Mouse (Mus musculus) spleen, adult 12 weeks (tissue): ENCODE measurements around the gene Crybb1.

Experiments used
- DNase-seq: peaks from one replicate; pipeline ENCODE4 v3.0.0; 2022; ENCODE audit warnings: low spot score

Gene Crybb1

DNA sequence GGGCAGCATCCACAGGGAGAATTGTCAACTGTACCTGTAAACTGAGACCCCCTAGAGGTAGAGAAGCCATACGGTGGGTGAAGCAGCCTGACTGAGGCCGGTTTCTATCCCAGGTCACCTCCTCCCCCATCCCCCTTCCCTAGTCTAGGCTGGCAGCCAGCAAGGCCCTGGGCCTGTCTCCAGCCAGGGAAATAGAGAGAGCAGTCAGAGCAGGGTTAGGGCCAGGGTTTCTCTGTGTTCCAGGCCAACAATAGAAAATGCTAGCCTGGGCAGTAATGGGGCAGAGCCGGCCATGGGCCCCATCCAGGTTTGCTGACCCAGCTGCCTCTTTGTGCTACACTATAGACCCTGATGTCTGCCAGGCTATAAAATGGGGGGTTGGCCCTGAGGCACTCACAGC is at the start of gene Crybb1:
Gene Crybb1, plus strand, starts transcription at position 390 of the 400 bp plus-strand sequence.
- no peak for DNase-seq

DNA sequence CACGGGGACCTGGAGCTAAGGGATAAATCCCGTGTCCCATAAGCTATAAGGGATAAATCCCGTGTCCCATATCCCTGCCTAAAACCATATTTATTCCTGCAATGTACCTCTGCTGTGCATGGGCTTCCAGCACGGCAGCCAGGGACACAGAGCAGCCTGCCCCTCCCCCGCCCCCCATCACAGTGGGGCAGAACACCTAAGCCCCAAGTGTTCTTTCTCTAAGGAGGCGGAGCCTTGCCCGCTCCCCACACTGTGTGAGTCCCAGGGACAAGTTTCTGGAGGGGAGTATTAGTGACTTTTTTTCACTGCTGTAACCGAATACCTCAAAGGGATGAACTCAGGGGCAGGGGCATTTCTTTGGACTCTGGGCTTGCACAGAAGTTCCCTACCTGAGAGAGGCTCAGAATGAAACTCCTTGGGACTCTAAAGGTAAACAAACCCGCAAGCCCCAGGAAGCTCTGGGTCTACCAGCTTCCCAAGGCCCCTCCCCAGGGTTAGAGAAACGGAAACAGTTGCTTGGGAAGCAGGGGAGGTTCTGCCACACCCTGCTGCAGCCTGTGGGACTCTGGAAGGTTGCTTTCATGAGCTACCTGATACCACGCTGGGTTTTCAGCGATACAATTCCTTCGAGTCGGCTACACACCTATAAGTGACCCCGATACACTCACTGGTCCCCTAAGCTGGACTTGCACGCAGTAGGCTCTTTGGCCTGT is 48.9 kb upstream of the Crybb1 start:
- DNase-seq: no peak

DNA sequence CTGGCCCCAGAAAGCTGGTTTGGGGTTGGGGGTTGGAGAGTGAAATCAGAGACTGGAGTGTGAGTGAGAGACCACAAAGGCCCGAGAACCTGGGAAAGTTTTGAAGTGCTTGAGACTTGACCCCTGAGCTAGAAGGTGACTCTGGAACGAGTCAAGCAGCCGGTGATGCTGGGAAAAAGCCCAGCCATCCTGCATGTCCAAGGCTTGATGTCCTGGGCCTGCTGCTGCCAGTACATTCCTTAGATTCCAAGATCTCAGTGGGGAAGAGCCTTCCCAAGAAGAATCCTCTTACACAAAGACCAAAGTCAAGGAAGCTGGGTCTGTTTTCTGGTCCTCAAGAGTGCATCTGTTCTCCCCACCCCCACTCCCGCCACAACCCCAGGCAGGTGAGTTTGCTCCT is 47.3 kb upstream of the Crybb1 start:
- no peak for DNase-seq

DNA sequence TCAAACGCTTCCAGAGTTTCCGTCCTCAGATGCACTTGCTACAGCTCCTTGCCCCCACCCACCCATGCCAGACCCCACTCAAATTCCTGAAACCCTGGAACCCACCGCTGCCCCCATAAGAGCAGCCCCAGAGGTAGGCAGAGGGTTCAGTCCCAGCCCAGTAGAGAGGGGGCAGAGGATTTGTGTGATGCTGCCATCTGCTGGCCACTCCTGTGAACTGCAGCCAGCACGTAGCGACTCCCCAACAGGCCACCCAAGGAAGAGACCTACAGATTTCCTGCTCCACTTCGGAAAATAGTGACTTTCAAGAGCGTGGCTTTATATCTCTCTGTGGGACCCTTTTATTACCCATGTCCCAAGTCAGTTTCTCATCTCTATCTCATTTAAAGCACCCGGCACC is 45.5 kb upstream of the Crybb1 start:
- peak; percentile 35 for DNase-seq

DNA sequence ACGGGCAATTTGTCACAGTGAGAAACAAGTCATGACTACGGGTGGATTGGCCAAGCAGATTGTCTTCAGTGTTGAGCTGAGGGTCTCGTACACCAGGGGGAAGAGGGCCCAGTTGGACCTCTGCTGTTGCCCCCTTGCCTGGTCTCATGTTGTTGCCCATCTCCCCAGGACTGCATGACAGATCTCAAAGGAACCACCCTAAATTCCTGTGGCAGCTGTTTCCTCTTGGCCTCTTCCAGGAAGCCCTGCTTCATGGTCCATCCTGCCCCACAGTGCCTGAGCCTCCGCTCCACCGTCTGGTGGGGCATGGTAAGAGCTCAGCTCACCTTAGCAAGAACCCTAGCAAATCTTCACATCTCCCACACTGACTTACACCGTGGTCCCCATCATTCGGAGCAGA is 43.7 kb upstream of the Crybb1 start:
- no peak for DNase-seq

DNA sequence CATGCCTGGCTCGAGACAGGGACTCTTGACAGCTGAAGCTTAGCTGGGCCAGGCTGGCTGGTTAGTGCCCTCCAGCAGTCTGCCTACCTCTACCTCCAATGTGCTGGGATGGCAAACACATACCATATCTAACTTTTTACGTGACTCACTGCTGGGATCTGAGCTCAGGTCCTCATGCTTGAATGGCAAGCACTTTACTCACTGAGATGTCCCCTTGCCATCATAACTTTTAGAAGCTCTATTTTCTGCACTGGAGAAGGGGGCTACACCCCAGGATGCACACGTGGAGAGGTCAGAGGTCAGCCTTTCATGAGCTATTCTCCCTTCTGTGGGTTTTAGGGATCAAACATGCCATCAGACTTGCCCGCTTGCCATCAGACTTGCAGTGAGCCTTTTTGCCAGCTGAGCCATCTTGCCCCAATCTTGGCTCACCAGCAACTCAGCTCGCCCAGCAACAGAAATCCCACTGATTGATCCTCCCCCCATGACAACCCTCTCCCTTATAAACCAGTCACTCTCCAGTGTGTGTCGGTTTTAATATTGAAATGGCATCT is 42.8 kb upstream of the Crybb1 start:
- DNase-seq: no peak

DNA sequence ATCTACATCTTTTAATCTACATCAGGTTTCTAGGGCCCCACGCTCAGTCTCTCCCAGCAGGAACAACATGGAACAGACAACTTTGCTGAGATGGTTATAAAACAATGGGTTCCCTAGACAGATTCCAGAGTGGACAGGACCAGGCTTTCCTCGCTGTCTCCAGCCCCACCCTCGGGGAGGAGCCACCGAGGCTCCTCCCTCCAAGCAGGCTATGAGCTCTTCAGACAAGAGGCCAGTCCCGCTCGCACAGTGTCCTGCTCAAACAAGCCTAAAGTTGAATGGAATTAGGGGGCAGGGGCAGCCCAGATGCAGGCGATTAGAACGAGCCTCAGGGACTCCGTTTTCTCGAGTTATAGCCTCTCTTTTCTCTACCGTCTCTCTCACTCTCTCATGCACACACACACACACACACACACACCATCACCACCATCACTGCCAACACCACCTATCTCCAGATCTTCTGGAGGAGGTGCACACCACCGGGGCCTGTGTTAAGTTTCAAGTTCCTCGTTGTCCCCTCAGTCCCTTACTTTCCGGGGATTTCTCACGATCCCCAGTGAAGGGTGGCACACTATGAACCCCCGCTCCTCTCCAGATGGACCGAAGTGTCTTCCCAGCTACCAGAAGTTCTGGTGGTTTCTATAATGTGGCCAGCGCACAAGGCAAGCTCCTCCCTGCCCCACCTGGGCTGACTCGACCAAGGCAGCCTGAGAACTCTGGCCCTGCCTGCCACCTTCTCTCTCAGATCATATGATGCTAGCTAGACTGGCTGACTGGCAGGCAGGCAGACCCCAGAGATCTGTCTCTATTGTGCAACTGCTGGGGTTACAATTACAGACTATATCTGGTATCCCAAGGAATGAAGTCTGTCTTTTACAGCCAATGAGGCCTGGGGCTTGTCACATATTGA is 42.0 kb upstream of the Crybb1 start:
- DNase-seq: no peak

DNA sequence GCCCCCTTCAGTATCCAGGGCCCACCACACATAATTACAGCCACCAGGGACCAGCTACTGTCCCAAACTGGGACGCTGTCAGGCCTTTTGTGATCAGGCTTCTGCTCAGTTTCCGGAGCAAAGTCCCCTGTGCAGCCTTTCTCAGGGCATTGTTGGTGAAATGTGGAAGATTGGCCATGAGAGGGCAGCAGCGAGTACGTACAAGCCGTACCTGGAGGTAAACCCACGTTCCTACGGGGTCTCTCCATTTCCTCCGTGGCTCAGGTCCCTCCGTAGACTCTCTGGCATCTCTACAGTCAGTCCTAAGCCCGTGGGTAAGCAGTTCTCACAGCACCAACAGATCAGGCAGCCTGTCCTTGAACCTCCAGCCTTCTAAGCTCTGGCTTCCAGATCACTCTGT is 41.2 kb upstream of the Crybb1 start:
- peak; percentile 26 for DNase-seq

DNA sequence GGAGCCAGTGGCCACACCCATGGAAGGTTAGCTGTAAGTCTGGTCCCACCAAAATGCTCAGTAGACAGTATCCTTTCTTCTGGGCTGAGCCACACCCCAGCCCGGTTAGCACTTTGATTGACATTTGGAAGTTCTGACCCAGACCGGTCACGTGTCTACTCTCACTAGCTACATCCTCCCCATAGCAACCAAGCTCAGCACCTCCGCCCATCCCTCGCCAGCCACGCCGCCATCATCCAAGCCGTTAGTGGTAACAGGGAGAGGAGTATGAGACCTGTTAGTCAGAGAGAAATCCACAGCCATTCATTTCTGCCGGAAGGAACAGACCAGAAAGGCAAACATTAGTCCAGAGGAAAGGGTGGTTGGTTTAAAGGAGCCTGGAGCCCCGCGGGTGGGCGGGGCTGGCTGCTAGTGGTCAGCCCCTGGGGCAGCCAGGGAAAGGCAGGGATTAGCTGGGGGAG is 40.3 kb upstream of the Crybb1 start:
- no peak for DNase-seq

DNA sequence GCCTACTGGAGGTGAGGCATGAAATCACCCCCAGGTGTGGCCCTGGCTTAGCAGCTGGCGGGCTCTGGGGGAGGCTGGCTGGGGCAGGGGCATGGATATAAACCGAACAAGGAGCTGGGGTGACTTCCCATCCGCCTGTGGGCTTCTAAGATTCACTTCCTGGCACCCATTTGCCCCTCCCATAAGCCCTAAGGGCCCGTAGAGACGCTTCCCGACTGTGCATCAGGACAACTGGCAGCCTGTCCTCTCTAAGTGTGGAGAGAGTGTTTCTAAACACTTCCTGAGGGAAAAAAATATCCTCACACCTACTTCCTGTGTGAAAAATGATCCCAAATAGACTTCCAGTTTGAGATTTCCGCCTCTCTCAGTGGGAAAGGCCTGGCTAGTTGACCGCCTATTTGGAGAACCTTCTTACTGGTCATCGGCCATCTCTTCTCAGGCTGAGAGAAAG is 39.8 kb upstream of the Crybb1 start:
- no peak for DNase-seq

DNA sequence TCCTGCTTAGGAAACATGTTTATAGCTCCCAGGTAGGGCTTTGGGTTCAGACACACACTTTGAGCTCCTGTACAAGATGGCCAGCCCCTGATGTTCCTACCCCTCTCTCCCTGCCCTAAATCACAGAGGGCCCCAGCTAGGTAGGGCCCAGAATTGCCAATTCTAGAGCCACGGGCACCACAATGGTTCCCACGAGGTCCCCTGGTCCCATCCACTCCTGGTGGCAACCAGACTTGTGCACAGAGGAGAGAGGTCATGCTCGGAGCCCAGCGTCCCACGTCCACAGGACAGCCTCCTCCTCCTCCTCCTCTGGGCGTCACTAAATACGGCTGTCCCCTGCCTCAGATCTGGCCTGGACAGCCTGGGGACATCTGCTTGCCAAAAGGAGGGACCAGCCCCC is 39.3 kb upstream of the Crybb1 start:
- DNase-seq: no peak

DNA sequence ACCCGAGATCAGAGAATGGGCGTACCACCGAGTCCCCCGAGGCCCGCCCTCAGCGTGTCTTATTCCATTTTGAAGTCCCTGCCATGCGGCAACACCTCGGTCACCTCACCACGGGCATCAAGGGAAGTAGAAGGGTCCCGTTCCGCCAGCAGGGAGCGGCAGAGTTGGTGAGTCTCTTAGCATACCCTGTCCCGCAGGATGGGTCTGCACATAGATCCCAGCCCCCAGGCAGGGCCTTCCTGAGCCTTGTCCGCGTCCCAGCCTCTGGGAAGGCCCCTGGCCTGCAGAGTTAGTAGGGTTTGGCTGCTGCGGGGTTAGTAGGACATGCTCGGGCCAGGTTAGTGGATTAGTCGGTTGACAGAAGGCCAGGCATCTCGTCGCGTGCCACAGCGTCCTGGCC is 38.6 kb upstream of the Crybb1 start:
- no peak for DNase-seq

DNA sequence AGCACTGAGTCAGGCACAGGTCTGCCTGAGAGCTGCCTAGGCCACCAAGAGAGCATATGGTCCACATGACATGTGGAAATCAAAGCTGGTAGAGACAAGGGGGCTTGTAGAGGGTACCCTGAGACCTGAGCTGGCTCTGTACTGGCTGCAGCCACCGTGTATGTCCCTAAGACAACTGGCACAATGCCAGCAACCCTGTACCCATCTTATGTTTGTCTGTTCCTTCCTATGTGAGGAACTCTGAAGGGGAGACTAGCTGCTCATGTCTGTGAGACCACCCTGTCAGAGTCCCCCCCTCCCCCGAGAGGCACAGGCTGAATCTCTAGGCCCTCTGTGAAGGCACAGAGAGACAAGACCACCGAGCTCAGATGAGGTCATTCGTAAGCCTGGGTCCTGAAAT is 36.9 kb upstream of the Crybb1 start:
- DNase-seq: no peak

DNA sequence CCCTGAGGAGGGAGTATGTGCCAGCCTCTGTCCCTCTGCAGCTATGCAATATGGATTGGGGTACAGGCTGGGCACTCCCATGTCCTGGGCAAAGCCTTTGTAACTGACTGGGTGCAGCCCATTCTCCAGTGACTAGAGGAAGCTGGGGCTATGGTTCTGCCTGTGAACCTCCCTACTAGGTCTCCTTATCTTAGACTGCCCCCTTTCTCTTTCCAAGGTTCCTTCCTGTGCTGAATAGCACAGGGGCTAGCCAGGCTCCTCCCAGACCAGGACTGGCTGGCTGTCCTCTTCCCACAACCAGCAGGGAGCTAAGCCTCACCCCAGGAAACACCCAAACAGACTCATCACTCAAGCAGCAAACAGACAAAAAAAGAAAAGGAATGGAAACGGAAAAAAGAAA is 36.2 kb upstream of the Crybb1 start:
- DNase-seq: no peak

DNA sequence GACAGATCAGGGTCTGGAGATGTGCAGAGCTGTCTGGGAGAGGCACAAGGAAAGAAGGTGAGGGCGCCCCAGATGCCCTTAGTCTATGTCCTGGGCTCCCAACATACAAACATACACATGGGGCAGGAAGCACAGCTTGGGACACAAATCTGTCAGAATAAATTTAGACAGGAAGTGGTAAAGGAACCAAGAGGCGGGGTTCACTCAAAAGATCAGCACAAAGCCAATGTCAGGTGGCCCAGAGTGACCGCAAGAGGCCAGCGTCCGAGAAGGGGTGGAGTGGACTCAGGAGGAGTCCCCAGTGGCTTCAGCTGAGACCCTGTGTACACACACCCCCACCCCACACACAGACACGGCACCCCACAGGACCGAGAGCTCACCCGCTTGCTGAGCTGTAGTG is 35.4 kb upstream of the Crybb1 start:
- DNase-seq: no peak

DNA sequence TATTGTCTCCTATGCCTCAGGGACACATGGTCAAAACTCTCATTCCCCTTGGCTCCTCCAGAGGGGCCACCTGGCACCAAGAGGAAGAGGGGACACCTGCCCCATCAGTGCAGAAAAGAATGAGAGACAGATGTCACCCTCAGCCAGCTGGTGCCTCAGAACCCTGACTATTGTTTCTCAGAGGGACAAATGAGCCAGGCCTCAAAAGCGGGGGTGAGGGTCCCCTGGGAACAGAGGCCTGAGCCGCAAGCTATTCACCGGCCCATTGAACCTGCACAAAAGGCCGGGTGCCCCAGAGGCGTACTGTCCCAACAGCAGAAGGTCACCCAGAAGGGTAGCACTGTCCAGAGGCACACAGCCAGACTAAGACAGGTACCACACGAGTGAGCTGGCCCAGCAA is 30.0 kb upstream of the Crybb1 start:
- DNase-seq: no peak

DNA sequence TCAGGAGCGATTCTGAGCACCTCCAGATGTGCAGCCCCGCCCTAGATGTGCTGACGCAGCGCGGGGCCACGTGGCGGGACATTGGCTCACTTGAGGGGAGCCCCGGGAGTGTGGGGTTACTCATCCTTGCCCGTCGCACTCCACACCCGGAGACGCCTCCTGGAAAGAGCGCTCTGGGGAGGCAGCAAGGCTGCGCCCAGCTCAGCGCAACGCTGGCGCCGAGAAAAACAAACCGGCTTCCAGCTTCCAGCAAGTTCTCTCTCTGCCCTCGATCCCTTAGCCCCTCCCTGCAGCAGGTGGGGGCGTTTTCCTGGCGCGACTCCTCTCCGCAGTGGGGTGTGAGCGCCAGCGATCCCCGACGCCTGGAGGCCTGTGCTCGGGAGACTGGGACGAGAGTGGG is 28.3 kb upstream of the Crybb1 start:
- no peak for DNase-seq

DNA sequence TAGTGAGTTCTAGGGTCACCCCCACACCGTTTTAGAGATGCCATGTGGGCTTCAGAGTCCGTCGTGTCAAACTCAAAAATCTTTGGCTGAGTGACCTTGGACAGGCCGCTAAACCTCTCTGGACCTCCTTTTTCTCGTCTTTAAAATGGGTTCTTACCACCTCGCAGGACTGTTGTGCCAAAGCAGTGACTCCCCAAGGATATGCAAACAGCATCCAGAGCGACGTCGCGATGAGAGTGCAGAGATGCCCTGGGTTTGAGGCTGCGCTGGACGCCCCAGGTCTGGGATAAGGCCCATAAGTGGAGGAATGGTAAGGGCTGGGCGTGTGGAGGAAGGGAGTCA is 27.7 kb upstream of the Crybb1 start:
- DNase-seq: no peak

DNA sequence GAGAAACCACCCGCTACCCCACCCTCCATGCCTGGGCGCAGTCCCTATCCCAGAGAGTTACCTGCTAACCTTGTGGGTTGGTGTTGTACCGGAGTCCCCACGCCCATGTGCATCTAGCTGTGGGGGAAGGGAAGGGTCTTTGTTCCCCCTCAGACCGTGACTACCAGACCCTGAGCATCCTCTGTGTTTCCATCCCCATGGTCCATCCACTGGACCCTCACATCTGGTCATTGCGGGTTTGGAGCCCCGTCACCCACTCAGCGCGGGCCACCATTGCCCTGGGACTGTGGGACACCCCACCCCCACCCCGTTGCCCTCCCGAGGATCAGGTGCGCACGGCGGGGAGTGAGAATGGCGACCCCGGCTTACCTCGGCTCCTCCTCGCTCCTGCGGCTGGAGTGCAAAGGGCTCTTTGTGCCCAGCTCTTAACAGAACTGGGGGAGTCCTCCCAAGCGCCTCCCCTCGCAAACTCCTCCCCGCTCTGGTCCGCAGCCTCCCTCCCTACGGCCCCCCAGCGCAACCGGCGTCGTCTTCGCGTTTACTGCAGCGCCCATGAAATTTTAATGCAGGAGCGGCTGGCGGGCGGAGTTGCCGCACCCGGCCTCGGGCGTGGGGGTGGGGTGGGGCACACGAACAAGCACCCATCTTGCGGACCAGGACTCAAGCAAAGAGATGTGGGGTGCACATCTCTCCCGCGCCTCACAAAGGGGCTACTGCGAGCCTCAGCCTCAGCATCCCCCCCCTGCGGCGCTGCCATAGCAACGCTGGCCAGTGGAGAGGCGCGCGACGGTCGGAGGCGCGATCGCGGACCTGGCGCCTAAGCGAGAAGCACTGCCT is 27.2 kb upstream of the Crybb1 start:
- no peak for DNase-seq

DNA sequence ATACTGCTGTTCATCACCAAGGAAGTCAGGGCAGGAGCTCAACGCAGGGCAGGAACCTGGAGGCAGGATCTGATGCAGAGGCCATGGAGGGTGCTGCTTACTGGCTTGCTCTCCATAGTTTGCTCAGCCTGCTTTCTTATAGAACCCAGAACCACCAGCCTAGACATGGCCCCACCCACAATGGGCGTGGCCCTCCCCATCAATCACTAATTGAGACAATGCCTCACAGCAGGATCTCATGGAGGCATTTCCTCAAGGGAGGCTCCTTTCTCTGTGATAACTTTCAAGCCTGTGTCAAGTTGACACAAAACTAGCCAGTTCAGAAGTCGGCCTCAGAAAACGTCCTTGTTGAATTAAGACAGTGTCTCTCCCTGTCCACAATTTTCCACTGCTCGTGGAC is 19.8 kb upstream of the Crybb1 start:
- DNase-seq: no peak

DNA sequence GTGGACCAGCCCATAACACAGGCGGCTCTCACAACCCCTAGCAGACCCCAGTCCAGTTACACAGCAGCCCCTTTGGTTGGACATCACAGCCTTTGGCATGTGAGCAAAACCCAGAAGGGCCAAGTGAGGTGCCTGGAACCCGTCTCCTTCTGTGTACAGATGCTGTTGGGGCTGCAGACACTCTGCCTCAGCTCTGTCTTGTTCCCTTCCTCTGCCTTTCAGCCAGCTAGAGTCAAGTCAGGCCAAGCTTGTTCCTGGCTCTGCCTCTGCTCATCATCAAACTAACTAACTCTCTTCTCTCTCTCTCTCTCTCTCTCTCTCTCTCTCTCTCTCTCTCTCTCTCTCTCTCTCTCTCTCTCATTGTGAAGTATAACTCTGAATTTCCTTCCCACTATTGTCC is 19.0 kb upstream of the Crybb1 start:
- DNase-seq: no peak

DNA sequence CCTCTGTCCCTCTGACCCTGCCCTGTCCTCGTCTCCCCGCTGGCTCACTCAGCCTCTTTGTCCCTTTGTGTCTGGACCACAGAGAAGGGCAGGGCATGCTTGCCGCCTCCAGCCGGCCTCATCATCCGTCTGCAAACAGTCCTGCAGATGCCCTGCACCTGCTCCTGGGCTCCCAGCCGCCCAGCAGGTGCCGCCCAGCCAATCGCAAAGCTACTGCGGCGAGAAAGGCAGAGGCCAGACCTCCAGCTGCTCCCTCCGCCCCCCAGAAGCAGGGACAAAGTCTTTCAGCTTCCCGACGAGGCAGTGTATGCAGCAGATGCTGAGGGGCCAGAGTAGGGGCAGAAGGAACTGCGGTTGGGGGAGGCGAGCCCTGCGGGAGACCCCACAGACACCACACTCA is 18.2 kb upstream of the Crybb1 start:
- DNase-seq: no peak
